Mouse (Mus musculus) thymus, postnatal 14 days (tissue): ENCODE results near the gene Cdc37l1.
"Not testable (repeated sequence)": the region's sequence is repeated elsewhere in the genome, so short reads cannot be mapped to it uniquely, and the experiment has no call there.

Experiments used
- DNase-seq: peaks from one replicate; pipeline ENCODE4 v3.0.0; 2021

Cdc37l1 gene

DNA sequence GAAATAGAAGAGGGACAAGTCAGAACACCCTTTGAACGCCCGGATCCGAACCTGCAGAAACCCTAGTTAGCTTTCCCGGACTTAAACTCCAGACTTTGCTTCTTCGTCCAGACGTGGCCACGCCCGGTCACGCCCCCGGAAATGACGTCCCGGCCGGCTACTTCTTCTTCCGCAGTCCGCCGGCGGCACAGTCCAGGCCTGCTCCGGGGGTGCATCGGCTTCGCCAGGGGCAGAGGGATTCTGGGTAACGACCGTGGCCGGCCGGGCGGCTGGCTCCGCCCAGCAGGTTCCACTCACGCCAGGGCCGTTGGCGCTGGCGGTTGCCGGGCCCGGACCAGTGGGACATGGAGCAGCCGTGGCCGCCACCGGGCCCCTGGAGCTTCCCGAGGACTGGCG lies at the start of gene Cdc37l1:
TSS of gene Cdc37l1 (plus strand) at position 159 of the 396 bp plus-strand sequence.
- peak; percentile 96 for DNase-seq

DNA sequence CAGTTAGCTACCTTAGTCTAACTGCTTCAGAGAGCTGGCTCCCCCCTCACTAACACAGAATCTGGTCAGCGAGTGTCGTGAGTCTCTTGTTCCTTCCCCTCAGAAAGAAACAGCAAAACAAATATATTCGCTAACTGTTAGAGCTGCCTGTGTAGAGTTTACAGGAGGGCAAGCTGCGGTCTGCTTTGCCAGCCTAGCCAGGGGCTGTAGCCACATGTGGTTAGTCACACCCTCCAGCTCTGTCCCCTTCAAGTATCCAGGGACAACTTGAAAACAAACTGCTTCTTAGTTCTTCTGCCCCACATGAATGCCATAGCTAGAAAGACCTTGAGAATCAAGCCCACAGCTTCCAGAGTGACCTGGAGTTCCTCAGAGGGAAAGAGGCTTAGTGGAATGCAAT lies 48.9 kb upstream of the Cdc37l1 start:
- no peak for DNase-seq

DNA sequence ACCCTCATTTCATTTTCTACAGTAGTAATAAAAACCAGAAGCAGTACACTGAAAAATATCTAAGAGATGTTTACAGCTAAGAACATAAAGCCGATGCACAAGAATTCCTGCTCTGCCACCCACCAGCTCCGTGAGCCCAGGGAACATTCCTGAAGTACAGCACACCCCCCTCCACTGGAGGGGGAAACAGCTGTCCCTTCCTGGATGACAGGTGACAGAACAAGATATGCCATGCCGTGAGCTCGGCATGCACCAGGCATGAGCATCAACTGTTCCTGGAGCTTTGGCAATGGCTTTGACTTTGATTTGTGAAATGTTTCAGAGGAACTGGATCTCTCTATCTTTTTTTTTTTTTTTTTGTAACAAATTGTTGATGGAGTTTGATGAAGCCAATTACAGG lies 43.4 kb upstream of the Cdc37l1 start:
- no peak for DNase-seq

DNA sequence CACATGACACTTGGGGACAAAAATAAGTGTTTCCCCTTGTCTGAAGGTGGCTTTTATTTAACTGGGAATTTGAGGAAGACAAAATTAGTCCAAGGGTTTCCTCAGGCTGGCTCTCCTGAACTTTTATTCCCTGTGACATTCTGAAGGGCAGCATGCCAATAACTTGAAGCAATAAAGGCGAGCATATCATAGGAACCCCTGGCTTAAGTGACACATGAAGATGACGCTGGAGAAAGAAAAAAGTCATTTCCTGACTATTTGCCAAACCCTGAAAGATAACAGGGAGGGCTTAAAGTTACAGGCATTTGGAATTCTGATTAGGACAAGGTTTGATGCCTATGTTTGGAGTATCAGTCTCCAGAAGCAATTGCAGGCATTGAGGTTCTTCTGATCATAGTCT lies 42.8 kb upstream of the Cdc37l1 start:
- no peak for DNase-seq

DNA sequence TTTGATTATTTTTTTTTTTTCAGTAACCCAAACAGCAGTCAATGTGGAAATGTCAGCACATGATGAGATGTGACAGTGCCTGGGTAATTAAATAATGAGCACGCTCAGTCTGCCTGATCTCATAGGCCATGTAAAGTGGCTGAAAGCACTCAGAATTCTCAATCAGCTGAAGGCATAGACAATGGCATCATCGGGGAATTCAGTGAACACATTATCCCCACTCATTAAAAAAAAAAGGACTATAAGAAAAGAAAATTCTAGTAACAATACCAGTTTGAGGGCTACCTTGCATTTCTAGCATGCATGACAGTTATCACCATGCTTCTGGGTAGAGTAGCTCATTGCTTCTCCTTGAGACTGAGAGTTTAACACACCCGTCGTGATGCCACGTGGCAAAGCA lies 38.9 kb upstream of the Cdc37l1 start:
- DNase-seq = no peak

DNA sequence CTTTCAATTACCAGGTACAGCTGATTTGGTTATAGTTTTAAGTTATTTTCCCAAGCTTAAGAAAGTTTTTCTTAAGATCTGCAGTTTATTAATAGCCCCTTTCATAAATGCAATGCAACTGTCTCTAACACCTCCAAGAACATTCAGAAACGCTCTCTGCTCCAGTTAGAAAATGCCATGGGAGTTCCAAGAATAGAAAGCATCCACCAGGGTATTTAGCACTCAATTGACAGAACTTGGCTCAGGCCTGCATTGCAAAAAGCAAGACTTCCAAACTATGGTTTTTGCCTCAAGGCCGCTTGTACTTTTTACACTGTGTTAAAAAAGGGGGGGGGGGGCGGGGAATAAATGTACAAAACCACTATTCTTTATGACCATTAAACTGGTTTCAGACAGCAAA lies 27.0 kb upstream of the Cdc37l1 start:
- DNase-seq = no peak

DNA sequence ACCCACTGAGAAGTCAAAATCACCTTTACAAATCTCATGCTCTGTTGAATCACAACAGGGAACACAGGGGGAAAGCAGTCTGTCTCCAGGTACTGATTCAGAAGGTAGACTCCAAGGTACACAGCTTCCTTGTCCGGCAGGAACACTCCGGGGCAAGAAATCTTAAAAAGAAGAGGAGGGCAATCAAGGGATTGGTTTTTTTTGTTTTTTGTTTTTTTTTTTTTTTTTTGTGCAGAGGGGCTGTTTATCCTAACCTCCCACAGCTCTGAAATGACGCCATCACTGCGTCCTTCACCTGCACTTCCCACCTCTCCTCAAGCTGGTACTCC lies 26.7 kb upstream of the Cdc37l1 start:
- DNase-seq = no peak

DNA sequence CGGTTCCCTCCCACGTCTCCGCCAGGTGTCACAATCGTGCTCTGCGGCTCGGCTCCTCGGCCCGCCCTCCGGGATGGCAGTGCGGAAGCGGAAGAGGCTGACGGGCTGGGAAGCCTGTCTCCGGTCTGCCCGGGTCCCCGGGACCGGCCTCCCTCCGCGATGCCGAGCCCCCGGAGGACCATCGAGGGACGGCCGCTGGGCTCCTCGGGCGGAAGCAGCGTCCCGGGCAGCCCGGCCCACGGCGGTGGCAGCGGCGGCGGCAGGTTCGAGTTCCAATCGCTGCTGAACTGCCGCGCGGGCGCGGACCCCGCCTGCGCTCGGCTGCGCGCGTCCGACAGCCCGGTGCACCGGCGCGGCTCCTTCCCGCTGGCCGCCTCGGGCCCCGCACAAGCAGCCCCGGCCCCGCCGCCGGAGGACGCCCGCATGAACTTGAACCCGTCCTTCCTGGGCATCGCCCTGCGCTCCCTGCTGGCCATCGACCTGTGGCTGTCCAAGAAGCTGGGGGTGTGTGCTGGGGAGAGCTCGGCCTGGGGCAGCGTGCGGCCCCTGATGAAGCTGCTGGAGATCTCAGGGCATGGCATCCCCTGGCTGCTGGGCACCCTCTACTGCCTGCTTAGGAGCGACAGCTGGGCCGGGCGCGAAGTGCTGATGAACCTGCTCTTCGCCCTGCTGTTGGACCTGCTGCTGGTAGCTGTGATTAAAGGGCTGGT lies 26.2 kb upstream of the Cdc37l1 start, which contains the start of gene Plpp6:
TSS of gene Plpp6 (plus strand) at position 112 of the 710 bp plus-strand sequence.
- peak; percentile 91 for DNase-seq

DNA sequence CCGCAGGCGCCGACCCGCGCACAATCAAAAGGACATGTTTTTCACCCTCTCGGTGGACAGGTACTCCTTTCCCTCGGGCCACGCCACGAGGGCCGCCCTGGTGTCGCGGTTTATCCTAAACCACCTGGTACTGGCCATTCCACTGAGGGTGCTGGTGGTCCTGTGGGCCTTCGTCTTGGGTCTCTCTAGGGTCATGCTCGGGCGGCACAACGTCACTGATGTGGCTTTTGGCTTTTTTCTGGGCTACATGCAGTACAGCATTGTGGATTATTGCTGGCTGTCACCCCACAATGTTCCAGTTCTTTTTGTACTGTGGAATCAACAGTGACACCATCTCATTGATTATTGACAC lies 25.6 kb upstream of the Cdc37l1 start:
- no peak for DNase-seq

DNA sequence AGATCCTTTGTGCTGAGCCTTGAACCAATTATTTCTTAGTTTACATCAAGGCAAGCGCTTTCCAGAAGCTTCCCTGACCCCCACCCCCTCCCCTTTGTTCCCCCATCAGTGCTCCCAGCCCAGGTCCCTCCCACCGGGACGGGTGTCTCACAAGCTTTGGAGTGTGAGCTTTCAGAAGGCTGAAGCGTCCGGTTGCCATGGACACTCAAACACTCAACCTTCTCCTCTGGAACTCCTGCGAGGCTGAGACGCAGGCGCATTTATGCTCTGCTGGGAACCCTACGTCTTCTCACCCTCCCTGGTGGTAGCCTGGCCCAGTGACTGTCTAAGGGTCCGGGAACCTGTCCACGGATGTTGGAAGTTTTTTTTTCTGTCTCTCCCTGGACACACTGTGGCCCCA lies 22.5 kb upstream of the Cdc37l1 start, which contains the start of gene 4430402I18Rik:
TSS of gene 4430402I18Rik (minus strand) at position 149 of the 400 bp plus-strand sequence.
- DNase-seq = no peak

DNA sequence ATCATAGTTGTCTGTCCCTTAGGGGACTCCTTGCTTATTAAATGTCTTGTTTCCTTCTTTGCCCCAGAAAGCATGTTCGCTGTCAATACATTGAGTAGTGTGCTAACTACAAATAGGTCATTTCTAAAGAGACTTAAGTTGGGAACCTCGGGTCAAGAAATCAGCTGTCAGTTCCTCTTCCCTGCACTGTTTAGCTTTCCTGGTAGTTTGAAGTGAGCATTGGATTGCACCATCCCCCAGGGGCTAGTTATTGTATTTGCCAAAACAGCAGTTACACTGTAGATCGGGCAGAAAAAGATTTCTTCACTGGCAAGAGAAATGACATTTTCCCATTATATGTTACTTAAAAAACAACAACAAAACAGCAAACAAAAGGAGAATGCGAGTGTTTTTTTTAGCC lies 22.0 kb upstream of the Cdc37l1 start:
- no peak for DNase-seq

DNA sequence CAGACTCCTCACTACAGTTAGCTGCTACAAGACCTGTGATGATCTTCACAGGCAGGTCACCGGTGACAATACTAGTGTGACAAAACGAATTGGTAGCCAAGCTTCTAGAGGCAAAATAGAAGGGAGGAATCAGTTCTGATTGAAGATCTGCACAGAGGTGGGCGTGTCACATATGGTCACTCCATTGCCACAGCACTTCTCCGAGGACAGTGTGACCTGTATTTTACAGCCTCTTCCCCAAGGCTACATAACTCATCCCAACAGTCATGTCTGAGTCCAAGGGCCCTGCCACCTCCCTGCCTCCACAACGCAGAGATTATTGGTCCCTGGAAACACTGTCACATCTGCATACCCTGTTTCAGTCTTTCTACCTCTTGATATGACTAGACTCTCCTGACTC lies 20.9 kb upstream of the Cdc37l1 start:
- no peak for DNase-seq

DNA sequence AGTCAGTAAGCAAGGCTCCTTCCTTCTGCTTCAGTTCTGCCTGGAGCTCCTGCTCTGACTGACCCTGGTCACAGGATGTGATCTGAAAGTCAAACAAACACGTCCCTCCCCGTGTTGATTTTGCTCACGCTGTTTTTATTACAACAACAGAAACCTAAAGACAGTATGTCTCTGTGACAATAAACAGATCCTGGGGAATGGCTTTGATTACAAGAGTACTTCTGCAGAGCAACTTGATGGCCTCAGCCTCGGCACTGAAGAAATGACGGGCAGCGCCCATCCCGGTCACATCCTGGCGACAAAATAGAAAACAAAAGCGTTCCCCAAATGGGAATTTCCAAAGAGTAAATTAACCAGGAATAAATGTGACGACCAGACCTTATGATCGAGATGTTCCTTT lies 19.9 kb upstream of the Cdc37l1 start:
- DNase-seq = no peak

DNA sequence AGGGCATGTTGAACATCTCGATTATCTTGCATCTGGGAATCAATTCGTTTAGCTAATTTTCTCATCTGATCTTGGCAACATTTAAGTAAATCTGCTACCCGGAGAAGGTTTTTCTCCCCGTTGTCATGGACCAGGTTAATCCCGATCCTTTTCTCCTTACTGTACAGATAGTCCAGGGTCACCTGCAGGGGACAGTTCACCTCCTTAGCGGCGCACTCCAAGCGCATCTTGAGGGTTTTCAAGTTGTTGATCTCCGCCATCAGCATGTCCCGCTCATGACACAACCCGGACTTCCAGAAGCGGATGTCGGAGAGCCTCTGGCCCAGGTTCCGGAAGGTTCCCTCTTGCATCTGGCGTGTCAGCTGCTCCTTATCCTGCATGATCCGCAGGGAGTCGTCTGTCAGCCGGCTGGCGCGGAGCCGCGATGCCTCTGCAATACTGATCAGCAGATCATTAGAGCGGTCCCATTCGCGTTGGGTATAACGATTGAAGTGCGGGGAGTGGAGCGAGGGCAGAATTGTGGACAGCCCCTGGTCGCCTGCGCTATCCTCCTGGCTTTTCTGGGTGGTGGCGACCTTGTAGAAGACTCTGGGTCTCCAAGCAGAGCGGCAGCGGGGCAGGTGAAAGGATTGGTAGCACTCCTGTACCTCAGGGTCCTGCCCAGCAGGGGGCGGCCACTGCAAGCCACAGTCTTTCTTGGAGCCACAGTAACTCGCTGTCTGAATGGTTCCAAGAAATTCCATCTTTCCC lies 15.1 kb upstream of the Cdc37l1 start:
- DNase-seq = peak; percentile 85

DNA sequence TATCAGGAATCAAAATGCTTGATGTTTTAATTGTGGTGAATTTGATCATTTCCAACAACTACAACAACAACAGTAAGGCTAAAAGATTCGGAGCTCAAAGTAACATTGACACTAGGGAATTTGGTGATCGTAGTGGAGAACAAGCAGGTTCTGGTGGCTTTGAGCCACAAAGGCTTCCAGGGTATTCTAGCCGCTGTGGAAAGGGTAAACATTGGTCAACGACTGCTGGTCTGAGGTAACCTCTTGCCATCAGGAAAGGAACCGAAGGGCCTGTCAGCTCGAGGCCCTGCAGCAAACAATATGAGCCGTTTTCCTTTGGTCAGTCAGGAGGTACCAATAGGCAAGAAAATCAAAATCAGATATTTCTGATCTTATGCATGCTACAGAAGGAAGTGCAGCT lies 7.5 kb upstream of the Cdc37l1 start:
- DNase-seq = no peak

DNA sequence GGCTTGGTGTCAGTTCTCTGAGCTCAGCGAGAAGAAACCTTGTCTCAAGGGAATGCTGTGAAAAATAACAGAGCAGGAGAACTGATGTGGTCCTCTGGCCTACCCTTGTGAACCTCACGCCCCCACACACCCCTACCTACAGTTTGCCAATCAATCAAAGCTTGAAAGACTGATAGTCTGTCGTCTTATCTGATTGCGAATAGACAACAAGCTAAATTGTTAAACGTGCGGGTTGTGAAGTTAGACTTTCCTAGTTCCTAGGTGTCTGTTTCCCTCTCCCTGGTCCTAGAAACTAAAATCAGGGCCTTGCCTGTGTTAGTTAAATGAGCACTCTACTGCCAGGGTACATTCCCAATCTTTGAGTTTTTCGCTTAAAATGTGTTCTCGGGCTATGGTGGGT lies 637 bp upstream of the Cdc37l1 start:
- no peak for DNase-seq

DNA sequence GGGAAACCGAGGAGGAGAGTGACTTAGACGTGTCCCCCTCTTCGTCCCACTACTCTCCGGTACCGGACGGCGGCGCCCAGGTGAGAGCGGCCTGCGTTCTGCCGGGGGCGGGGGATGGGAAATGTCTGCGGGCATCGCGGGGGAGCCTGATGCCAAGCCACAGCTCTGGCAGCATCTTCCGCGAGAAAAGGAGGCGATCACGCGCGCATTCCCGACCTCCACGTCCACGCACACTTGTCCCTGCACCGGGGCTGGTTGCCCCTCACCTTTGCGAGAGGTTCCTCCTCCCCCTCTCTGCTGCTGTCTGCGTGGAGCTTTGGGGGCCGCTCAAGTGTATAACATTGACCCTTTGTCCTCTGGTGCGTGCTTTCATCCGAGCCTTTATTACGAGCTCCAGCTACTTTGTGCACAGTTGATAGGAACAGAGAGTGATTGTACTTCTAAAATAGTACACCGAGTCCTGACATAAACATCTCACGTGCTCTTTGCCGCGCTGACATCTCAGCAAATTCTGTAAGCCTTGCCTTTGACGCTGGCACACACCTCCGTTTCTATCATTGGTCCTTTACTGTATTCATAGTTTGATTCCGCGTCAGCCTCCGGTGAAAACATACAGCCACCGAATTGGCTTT lies 554 bp downstream of the Cdc37l1 start:
- DNase-seq = peak; percentile 21

DNA sequence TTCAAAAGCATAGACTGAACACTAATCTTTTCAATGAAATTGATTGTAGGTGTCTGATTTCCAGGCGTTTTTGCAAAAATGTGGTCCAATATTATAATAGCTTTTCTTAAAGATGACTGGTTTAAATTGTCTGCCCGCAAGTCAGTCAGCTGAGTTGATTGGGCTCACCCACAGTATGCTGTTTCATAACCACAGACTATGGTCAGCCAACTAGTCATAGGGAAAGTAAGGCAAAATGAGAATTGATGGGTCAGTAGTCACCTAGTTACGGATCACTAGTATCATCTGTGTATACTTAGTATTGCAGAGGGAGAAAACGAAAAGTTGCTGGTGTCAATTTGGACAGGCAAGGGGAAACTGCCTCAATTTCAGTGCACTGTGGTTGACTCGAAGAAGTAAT lies 1.2 kb downstream of the Cdc37l1 start:
- no peak for DNase-seq

DNA sequence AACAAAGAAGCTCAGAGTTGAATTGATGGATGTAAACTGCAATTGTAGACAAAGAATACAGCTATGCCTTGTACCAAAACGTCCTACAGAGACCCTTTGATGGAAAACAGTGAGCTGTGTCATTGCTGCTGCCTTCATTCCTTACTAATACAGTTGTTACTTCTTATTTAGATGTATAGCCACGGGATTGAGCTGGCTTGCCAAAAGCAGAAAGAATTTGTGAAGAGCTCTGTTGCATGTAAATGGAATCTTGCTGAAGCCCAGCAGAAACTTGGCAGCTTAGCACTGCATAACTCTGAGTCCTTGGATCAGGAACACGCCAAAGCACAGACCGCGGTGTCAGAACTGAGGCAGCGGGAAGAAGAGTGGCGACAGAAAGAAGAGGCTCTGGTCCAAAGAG lies 4.7 kb downstream of the Cdc37l1 start:
- no peak for DNase-seq

DNA sequence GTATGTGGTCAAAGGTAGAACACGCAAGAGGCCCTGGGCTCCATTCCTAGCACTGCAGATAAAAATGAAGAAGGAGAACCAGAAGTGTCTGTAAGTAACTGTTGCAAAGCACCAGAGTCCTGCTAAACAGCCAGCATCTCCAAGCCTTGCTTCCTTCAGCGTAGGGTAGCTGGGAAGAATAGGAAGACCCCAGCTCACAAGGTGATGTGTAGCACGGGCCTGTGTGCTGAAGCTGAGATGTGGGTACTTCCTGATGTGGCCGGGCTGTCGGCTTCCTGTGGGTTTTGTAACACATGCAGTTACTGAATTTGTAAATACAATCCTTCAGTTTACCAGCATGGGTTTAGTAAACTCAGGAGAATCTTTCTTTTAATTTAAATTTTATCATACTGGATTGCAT lies 5.2 kb downstream of the Cdc37l1 start:
- no peak for DNase-seq

DNA sequence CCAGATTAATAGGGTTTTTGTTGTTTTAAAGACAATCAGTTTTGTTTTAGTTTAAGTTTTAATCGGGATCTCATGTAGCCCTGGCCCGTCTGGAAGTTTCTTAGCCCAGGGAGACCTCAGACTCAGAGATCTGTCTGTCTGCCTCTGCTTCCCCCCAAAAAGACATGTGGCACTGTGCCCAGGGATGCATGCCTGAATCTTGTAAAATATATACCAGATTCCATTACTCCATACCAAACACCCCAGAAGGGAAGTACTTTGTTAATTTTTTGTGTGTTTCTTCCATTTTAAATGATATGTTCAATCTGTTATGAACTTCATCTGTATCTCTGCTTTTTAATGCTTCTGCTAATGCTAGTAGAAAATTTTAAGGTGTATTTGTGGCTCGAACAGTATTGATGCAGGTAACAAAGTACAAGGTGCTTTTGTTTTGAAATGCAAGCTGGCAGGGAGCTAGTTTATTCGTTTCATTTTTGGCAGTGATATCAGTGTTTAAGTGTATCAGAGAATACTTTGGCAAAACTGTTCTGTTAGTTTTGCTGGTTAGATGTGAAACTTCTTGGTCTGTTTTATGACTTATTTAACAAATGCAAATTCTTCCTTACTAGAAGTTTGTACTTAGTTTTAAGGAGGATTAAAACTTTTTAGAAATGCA lies 8.0 kb downstream of the Cdc37l1 start:
- no peak for DNase-seq

DNA sequence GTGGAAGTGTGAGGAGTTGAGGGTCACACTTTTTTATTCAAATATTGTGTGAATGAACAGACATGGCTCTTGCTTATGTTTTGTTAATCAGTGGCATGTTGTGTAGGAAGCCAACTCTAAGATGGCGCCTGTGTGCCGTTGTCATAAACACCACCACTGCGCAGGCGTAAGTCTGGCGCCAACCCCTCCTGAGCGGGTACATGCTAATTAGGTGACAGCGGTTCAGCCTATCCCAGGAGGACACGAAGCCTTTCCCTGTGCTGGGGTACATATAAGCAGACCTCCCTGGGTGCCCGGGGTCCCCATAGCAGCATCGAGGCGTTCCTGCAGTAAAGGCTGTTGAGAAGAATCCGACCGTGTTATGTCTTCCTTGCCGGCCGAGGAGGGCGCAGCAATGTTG lies 10.2 kb downstream of the Cdc37l1 start:
- not testable (repeated sequence) for DNase-seq

DNA sequence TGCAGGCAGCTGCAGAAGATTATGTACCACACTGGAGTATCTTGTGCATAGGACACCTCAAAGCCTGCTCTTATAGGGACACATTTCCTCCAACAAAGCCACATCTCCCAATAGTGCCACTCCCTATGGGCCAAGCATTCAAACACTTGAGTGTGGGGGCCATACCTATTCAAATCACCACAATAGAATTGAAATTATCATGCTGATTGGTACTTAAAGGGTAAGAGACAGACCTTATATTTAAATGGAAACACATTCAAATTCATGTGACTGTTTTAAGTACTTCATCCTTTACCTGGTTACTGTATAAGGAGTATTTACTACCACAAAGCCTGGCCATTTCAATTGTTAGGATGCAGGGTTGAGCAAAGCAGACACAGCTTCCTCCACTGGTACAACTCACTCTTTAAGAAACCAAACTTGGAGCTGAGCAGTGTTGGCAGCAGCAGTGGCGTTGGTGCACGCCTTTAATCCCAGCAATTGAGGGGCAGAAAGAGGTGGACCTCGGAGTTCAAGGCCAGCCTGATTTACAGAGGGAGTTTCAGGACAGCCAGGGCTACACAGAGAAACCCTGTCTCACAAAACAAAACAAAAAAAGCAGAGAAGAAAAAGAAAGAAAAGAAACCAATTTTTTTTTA lies 18.0 kb downstream of the Cdc37l1 start:
- no peak for DNase-seq
